Mouse (Mus musculus): ENCODE measurements around the gene Icam2. TPM values are rescaled to one million over a fixed set of nuclear protein-coding genes. Genes with fewer than 3 reads are reported as not detected.

Gene Icam2
- polyA plus RNA-seq, 1 experiment from 2014 or later, result 27.9 TPM

DNA sequence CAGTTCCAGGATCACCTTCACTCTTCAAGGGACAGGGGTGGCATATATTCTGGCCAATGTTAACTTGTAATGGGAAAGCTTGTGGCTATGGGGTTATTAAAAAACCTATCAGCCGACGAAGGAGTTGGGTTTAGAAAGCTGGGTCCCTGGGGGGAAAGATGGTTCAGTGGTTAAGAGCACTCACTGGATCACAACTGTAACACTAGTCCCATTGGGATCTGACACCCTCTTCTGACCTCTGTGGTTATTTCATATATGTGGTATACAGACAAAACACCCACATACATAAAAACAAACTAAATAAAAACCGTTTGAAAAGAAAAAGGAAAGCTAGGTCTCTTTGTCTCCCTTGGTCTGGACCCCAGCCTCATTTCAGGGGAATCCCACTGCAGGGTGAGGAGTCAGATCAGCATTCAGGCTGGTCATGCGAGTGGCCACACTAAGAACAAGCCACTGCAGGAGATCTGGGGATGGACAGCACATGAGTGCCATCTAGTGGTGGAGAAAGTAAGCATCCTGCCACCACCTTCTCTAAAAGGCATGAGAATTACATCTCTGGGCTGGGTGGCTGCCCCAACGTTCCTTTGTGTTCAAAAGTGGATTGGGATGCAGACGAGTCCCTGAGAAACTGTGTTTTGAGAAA lies 3.8 kb upstream of the Icam2 start:
- Histone ChIP-seq H3K36me3 (peaks cover 7% of the 10 kb centered on the region; the same call in 1 of the 2 replicates), H3K9me3 (no peaks in the 10 kb centered on the region), H3K4me1 (replicated peaks) (peaks cover 9% of the 10 kb centered on the region; the same call in 1 of the 2 replicates), H3K27ac (no peak overlapping the region), H3K4me2 (no peak overlapping the region), H3K9ac (replicated peaks) (no peak overlapping the region), H3K4me3 (replicated peaks) (no peak overlapping the region), H3K27me3 (no peaks in the 10 kb centered on the region)
- WGBS, result 36% methylated on average over 6 of the region's 6 CpGs
- ATAC-seq (ENCODE audit: insufficient number of reproducible peaks, insufficient read depth, low FRiP score, low TSS enrichment, low read depth), result peak; percentile 37; the same call in 1 of the 2 replicates

DNA sequence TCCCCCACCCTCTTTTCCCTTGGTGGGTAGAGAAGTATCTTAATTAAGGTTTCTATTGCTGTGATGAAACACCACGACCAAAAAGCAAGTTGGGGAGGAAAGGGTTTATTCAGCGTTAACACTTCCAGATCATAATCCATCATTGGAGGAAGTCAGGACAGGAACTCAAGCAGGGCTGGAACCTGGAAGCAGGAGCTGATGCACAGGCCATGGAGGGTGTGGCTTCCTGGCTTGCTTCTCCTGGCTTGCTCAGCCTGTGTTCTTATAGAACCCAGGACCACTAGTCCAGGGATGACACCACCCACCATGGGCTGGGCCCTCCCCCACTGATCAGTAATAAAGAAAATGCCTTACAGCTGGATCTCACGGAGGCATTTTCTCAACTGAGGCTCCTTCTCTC lies 2.9 kb upstream of the Icam2 start:
- no peak overlapping the region for H3K4me2 ChIP-seq
- H3K9me3 ChIP-seq, result no peaks in the 10 kb centered on the region
- H3K4me3 ChIP-seq (replicated peaks), result no peak overlapping the region
- H3K27ac ChIP-seq, result no peak overlapping the region
- peaks cover 4% of the 10 kb centered on the region; the same call in 1 of the 2 replicates for H3K36me3 ChIP-seq
- peaks cover 9% of the 10 kb centered on the region; the same call in 1 of the 2 replicates for H3K4me1 ChIP-seq (replicated peaks)
- no peak overlapping the region for H3K9ac ChIP-seq (replicated peaks)
- no peaks in the 10 kb centered on the region for H3K27me3 ChIP-seq
- no peak for ATAC-seq (ENCODE audit: insufficient number of reproducible peaks, insufficient read depth, low FRiP score, low TSS enrichment, low read depth)
- WGBS, result 62% methylated on average over 3 of the region's 3 CpGs

DNA sequence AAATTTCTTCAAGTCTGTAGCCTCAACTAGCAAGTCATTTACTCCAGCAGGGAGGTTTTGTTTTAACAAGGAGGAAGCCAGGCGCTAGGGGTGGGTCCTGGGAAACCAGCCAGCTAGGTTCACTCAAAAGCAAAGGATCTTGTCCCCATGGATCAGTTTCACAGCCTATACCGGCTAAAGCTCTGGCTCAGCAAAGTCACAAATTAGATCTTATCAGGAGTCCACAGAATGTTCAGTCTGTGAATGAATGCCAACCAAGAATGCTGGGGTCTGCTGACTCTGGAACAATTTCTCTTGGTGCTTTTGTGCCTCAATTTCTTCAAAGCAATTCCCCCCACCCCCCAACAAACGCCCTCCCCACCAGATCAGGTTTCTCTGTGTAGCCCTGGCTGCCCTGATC lies 1.7 kb upstream of the Icam2 start:
- Histone ChIP-seq H3K4me1 (replicated peaks) (peaks cover 9% of the 10 kb centered on the region; the same call in 1 of the 2 replicates), H3K9ac (replicated peaks) (no peak overlapping the region), H3K4me3 (replicated peaks) (no peak overlapping the region), H3K36me3 (no peaks in the 10 kb centered on the region), H3K27me3 (no peaks in the 10 kb centered on the region), H3K27ac (peak overlapping the region; percentile 50; the same call in 1 of the 2 replicates), H3K9me3 (no peaks in the 10 kb centered on the region), H3K4me2 (no peak overlapping the region)
- no peak for ATAC-seq (ENCODE audit: insufficient number of reproducible peaks, insufficient read depth, low FRiP score, low TSS enrichment, low read depth)
- 23% methylated on average over 3 of the region's 3 CpGs for WGBS

DNA sequence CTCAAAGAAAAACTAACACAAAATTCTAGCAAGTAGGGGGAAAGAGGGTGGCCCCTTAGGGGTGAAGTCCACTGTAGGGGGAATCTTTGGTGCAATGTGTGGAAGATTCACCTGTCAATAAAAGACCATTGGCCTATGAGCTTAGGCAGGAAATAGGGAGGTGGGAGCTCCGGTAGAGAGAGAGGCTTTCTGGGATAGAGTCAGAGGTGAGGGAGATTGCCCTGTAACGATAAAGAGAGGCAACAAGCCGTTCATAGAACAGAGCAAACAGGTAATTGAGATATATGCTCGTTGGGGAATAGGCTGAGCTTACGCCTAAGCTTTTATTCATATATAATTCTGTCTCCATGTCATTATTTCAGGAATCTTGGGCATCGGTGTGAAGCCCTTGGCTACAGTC lies 855 bp downstream of the Icam2 start:
- Histone ChIP-seq H3K27me3 (no peaks in the 10 kb centered on the region), H3K9ac (replicated peaks) (no peak overlapping the region)
- 81% methylated on average over 6 of the region's 6 CpGs for WGBS

DNA sequence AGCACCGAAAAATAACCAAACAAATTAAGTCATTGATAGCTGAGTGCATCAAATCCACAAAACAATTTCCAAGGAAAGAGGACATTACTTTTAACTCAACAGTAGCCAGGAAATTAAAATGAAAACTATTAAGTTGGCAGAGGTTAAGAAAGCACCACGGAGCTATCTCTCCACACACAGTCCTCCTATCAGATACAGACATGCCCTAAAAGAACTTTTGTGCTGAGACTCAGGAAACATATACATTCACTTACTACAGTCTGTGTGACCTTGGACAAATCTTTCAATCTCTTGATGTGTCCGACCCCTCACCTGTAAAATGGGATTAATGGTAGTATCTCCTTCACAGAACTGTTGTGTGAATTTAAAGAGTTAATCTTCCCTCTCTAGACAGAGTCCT lies 1.5 kb downstream of the Icam2 start:
- 85% methylated on average over 3 of the region's 3 CpGs for WGBS
- H3K4me2 ChIP-seq, result no peak overlapping the region

More for the DNA sequence above, 855 bp downstream of the Icam2 start:
- no peak for ATAC-seq (ENCODE audit: insufficient number of reproducible peaks, insufficient read depth, low FRiP score, low TSS enrichment, low read depth)
- Histone ChIP-seq H3K4me2 (no peak overlapping the region), H3K9me3 (no peaks in the 10 kb centered on the region), H3K4me1 (replicated peaks) (peaks cover 9% of the 10 kb centered on the region; the same call in 1 of the 2 replicates), H3K27ac (no peak overlapping the region), H3K36me3 (no peaks in the 10 kb centered on the region), H3K4me3 (replicated peaks) (no peak overlapping the region)

DNA sequence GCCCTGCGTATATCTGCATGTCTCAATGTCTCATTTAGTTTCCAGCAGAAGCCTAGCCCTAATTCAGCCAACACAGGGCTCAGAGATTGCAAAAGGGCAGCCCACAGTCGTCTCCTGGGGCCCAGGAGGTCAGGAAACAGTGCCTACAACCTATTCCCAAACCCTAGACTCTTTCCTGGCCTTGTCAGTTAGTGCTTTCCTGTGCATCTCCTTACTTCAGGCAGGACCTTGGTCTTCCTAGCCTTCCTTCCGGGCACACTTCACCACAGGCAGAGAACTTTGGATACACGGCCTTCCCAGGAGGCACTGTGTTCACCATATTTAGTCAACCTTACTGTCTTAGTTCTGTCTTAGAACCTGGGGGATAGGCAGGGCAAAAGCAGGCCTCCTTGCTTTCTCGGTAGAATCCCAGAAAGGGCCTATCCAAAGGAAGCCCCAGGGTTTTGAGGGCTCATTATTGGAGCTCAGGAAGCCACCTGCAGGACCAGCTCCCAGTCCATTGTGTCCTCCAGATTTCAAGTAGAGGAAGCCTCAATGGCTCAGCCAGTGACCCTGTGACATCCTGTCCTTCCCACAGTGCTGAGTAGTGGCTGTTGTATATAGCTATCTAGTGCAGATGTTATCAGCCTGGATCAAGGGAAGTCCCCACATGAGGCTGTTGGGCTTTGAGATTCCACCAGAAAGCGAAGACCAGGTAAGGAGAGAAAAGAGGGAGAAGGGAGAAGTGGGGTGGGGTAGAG lies 4.7 kb downstream of the Icam2 start:
- Histone ChIP-seq H3K4me1 (replicated peaks) (no peaks in the 10 kb centered on the region), H3K9me3 (no peaks in the 10 kb centered on the region), H3K27ac (no peak overlapping the region), H3K9ac (replicated peaks) (no peak overlapping the region), H3K4me2 (no peak overlapping the region), H3K4me3 (replicated peaks) (no peak overlapping the region), H3K36me3 (no peaks in the 10 kb centered on the region), H3K27me3 (no peaks in the 10 kb centered on the region)
- 78% methylated on average over 6 of the region's 6 CpGs for WGBS
- no peak for ATAC-seq (ENCODE audit: insufficient number of reproducible peaks, insufficient read depth, low FRiP score, low TSS enrichment, low read depth)

More for the DNA sequence above, 1.5 kb downstream of the Icam2 start:
- no peaks in the 10 kb centered on the region for H3K27me3 ChIP-seq
- H3K36me3 ChIP-seq, result no peaks in the 10 kb centered on the region
- no peak overlapping the region for H3K9ac ChIP-seq (replicated peaks)
- no peaks in the 10 kb centered on the region for H3K9me3 ChIP-seq
- ATAC-seq (ENCODE audit: insufficient number of reproducible peaks, insufficient read depth, low FRiP score, low TSS enrichment, low read depth), result no peak
- H3K27ac ChIP-seq, result no peak overlapping the region
- H3K4me3 ChIP-seq (replicated peaks), result no peak overlapping the region
- H3K4me1 ChIP-seq (replicated peaks), result peaks cover 9% of the 10 kb centered on the region; the same call in 1 of the 2 replicates

DNA sequence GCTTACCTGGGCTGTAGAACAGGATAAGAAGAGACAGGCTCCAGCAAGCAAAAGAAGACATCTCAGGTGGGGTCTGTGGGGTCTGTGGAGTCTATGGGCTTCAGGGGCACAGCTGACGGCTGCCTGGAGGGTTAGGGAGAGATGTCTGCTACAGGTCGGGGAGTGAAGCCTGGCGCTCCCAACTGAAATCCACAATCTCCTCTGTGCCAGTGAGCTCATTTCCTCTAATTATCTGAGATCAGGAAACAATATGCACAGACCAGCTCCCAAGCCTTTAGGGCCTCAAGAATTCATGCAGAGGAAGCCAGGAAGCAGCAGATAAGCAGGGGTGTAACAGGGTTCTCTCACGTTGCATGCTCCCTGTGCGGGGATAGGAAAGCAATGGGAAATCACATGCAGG lies 5.5 kb downstream of the Icam2 start:
- Histone ChIP-seq H3K9me3 (no peaks in the 10 kb centered on the region), H3K4me1 (replicated peaks) (no peaks in the 10 kb centered on the region), H3K27me3 (0 out of 2 replicates have a peak, but pooled peaks cover 3% of the 10 kb centered on the region), H3K27ac (no peak overlapping the region), H3K36me3 (no peaks in the 10 kb centered on the region), H3K9ac (replicated peaks) (no peak overlapping the region), H3K4me2 (no peak overlapping the region), H3K4me3 (replicated peaks) (0 out of 2 replicates have a peak overlapping the region, but pooled peaks have one; percentile 11)
- ATAC-seq (ENCODE audit: insufficient number of reproducible peaks, insufficient read depth, low FRiP score, low TSS enrichment, low read depth), result no peak
- 69% methylated on average over 5 of the region's 5 CpGs for WGBS

DNA sequence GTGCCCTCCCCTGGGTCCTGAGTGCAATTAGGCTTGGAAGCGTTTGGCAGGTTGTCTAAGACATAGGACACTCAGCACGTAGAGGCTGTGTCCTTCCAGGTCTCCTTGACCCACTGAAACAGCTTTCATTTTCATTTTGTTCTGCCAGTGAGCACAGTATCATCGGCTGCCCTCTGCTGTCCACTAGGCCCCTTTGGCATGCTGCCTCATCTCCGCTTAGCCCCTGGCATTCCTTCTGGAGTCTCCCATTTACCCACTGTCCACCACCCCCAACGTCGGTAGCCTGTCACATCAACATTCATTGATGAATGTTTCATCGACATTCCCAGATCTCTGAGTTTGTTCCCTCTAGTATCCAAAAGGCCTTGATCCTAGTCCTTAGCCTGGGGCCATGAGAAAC lies 6.0 kb downstream of the Icam2 start:
- no peak overlapping the region for H3K4me2 ChIP-seq
- H3K27ac ChIP-seq, result 0 out of 2 replicates have a peak overlapping the region, but pooled peaks have one; percentile 1

DNA sequence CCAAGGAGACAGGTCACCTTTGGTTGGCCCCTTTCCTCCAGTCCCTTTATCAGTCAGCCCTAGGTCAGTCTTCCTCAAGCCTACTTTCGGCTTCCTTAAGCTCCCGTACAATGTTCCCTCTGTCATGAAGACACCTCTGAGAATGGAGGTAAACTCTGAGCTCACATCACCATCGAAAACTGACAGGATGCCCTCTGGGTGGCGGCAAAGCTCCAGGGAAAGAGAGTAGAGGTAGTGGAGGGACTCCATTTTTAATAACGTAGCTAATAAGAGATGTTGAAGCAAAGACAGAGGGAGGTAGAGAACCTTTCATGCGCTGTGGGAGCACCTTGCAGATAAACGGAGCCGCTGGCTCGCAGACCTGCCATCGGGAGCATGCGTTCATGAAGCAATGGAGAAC lies 6.9 kb downstream of the Icam2 start:
- H3K4me3 ChIP-seq (replicated peaks), result no peak overlapping the region

More for the DNA sequence above, 6.0 kb downstream of the Icam2 start:
- 88% methylated on average over 7 of the region's 7 CpGs for WGBS
- no peak for ATAC-seq (ENCODE audit: insufficient number of reproducible peaks, insufficient read depth, low FRiP score, low TSS enrichment, low read depth)
- H3K4me3 ChIP-seq (replicated peaks), result peak overlapping the region; percentile 11; the same call in 1 of the 2 replicates
- H3K36me3 ChIP-seq, result no peaks in the 10 kb centered on the region
- H3K9ac ChIP-seq (replicated peaks), result no peak overlapping the region
- 0 out of 2 replicates have a peak, but pooled peaks cover 3% of the 10 kb centered on the region for H3K27me3 ChIP-seq
- no peaks in the 10 kb centered on the region for H3K4me1 ChIP-seq (replicated peaks)
- no peaks in the 10 kb centered on the region for H3K9me3 ChIP-seq

DNA sequence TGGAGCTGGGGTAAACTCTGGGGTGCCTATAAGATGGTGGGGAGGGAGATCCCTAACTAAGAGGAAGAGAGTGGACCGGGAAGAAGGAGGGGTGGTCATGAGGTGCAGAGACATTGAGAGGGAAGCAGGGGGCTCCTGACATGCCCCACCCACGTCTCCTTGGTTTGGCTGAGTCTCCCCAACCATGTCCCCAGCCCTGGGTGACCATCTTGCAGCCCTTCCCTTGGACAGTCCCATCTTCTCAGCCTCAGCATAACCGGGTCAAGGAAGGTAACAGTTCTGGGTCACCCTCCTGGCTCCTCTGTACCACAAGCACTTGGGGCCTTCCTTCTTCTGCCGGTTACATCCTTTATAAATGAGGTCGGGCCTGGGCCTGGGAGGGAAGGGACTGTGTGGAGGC lies 12.9 kb downstream of the Icam2 start:
- Histone ChIP-seq H3K4me1 (replicated peaks) (peaks cover 14% of the 10 kb centered on the region; the same call in 1 of the 2 replicates), H3K4me2 (no peak overlapping the region), H3K27me3 (0 out of 2 replicates have a peak, but pooled peaks cover 3% of the 10 kb centered on the region), H3K9ac (replicated peaks) (no peak overlapping the region), H3K27ac (no peak overlapping the region), H3K9me3 (no peaks in the 10 kb centered on the region), H3K4me3 (replicated peaks) (no peak overlapping the region), H3K36me3 (no peaks in the 10 kb centered on the region)
- ATAC-seq (ENCODE audit: insufficient number of reproducible peaks, insufficient read depth, low FRiP score, low TSS enrichment, low read depth), result no peak
- 81% methylated on average over 5 of the region's 5 CpGs for WGBS

More for the DNA sequence above, 6.9 kb downstream of the Icam2 start:
- Histone ChIP-seq H3K4me2 (no peak overlapping the region), H3K27me3 (0 out of 2 replicates have a peak, but pooled peaks cover 3% of the 10 kb centered on the region), H3K9me3 (no peaks in the 10 kb centered on the region), H3K9ac (replicated peaks) (no peak overlapping the region), H3K4me1 (replicated peaks) (no peaks in the 10 kb centered on the region), H3K27ac (no peak overlapping the region), H3K36me3 (no peaks in the 10 kb centered on the region)
- WGBS, result 79% methylated on average over 11 of the region's 11 CpGs
- ATAC-seq (ENCODE audit: insufficient number of reproducible peaks, insufficient read depth, low FRiP score, low TSS enrichment, low read depth), result no peak

DNA sequence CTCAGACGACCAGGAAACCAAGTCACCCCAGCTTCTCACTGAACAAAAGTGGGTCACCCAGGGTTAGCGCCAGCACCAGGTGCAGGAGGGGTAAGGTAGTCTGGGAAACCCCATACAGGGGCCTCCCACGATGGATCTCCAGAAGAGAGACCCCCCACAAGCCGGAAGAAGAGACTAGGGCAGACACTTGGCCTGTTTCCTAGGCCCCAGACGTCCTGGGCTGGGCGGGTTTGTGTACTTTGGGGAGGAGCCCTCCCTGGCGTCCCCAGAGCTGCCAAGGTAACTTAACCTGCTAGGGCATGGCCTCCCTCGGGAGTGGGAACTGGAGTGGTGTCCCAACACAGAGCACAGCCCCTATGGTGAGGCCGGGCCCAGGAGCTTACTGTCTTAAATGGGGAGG lies 13.3 kb downstream of the Icam2 start:
- H3K4me2 ChIP-seq, result no peak overlapping the region
- 53% methylated on average over 9 of the region's 9 CpGs for WGBS
- H3K9ac ChIP-seq (replicated peaks), result no peak overlapping the region
- no peaks in the 10 kb centered on the region for H3K9me3 ChIP-seq
- H3K4me3 ChIP-seq (replicated peaks), result no peak overlapping the region
- peaks cover 14% of the 10 kb centered on the region; the same call in 1 of the 2 replicates for H3K4me1 ChIP-seq (replicated peaks)
- no peaks in the 10 kb centered on the region for H3K36me3 ChIP-seq
- H3K27ac ChIP-seq, result peak overlapping the region; percentile 41; the same call in 1 of the 2 replicates
- ATAC-seq (ENCODE audit: insufficient number of reproducible peaks, insufficient read depth, low FRiP score, low TSS enrichment, low read depth), result no peak
- H3K27me3 ChIP-seq, result 0 out of 2 replicates have a peak, but pooled peaks cover 3% of the 10 kb centered on the region

Measured in limb, embryonic 12.5 days (tissue).